Mouse (Mus musculus): ENCODE data around the gene Inf2. TPM values are rescaled to one million over a fixed set of nuclear protein-coding genes. Genes with fewer than 3 reads are reported as not detected.

The Inf2 gene
- polyA plus RNA-seq, 1 experiment from 2014 or later = 2.6 TPM

DNA sequence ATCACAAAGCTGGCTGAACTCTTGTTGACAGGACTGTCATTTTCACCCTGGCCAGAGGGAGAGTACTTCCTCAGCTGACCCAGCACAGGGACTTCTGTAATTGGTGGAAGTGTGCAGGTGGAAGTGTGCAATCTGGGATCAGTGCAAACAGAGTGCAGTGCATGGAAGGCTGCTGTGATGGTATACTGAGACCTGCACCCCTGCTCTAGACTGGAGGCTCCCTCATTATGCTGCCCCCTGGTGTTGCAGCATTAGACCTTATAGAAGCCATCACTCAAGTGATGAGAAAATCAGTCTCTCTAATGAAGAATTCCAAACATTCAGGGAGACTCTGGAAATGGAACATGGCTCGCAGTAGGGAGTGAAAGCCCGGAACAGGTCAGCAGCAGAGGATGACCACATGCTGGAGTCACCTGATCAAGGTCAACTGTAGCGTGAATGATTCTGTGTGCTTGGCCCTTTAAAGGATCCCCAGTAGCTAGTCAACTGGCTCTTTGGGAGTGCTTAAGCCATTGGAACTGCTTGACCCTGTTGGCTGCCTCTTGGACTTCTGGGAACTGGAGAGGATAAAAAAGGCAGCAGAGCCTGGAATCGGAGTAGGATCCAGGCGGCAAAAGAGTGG, 28.3 kb upstream of the Inf2 start:
- no peak overlapping the region for H3K27ac ChIP-seq (ENCODE audit: low read length)
- H3K27me3 ChIP-seq (replicated peaks; ENCODE audit: control insufficient read depth, insufficient read depth, low read length) = no peaks in the 10 kb centered on the region
- H3K4me2 ChIP-seq (ENCODE audit: low read depth, low read length) = no peak overlapping the region
- peaks cover 9% of the 10 kb centered on the region for H3K4me1 ChIP-seq (ENCODE audit: control insufficient read depth, insufficient read depth, low read length)
- no peaks in the 10 kb centered on the region for H3K36me3 ChIP-seq (ENCODE audit: control insufficient read depth, insufficient read depth, low read length)
- 58% methylated on average over 5 of the region's 5 CpGs for WGBS
- no peak overlapping the region for H3K9ac ChIP-seq (ENCODE audit: low read depth, low read length)
- peak; percentile 54 for ATAC-seq
- H3K9me3 ChIP-seq (ENCODE audit: control insufficient read depth, low read length) = no peaks in the 10 kb centered on the region
- no peak overlapping the region for H3K4me3 ChIP-seq (ENCODE audit: low read length)

- Histone ChIP-seq H3K36me3 (ENCODE audit: control insufficient read depth, insufficient read depth, low read length) (no peaks in the 10 kb centered on the region), H3K9me3 (ENCODE audit: control insufficient read depth, low read length) (no peaks in the 10 kb centered on the region), H3K27me3 (replicated peaks; ENCODE audit: control insufficient read depth, insufficient read depth, low read length) (no peaks in the 10 kb centered on the region), H3K4me2 (ENCODE audit: low read depth, low read length) (no peak overlapping the region), H3K4me3 (ENCODE audit: low read length) (no peak overlapping the region), H3K4me1 (ENCODE audit: control insufficient read depth, insufficient read depth, low read length) (peaks cover 9% of the 10 kb centered on the region), H3K9ac (ENCODE audit: low read depth, low read length) (no peak overlapping the region), H3K27ac (ENCODE audit: low read length) (no peak overlapping the region)
- WGBS = 68% methylated on average over 3 of the region's 3 CpGs
- ATAC-seq = no peak
Measured at GRCm38 (mm10) chr12:112561163-112561562, 27.4 kb upstream of the Inf2 start.

- Histone ChIP-seq H3K9ac (ENCODE audit: low read depth, low read length) (no peak overlapping the region), H3K9me3 (ENCODE audit: control insufficient read depth, low read length) (no peaks in the 10 kb centered on the region), H3K27me3 (replicated peaks; ENCODE audit: control insufficient read depth, insufficient read depth, low read length) (no peaks in the 10 kb centered on the region), H3K27ac (ENCODE audit: low read length) (no peak overlapping the region), H3K4me3 (ENCODE audit: low read length) (no peak overlapping the region), H3K4me2 (ENCODE audit: low read depth, low read length) (no peak overlapping the region), H3K36me3 (ENCODE audit: control insufficient read depth, insufficient read depth, low read length) (no peaks in the 10 kb centered on the region), H3K4me1 (ENCODE audit: control insufficient read depth, insufficient read depth, low read length) (peaks cover 9% of the 10 kb centered on the region)
- ATAC-seq = no peak
- WGBS = 67% methylated on average over 5 of the region's 5 CpGs
Measured at GRCm38 (mm10) chr12:112562462-112562861, 26.1 kb upstream of the Inf2 start.

DNA sequence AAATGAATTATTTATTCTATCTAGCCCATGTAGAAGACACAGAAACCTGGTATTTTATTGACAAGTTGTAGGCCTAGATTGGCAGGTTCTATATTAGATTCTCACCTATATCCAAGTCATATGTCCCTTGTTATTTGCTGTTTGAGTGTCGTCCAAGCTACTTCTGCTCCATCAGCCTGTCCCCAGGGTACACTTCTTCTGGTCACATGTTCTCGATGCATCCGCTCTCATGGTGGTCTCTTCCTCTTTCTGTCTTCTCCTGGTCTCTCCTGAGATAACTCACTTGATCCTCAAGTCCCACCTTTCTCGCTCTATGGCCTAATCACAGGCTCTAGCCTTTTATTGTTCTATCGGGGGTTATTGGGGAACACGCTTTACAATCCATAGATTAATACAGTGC, 25.6 kb upstream of the Inf2 start:
- WGBS = 85% methylated on average over 6 of the region's 6 CpGs
- ATAC-seq = no peak

DNA sequence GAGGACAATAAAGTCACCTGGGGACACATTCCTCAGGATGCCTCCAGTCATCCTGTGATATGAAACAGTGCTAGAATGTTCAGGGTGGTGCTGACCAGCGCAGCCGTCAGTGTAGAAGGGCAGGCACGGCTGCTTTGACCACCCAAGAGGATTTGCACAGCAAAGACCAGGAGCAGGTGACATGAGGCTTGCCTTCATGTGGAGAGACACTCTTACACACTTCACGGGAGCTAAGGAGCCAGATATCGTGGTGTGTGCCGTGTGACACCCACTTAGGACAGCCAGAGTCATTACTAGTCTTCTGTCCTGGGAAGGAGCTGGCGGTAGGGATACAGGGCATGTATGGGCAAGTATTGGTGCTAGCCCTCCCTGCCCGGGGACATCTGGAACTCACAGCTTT, 18.4 kb upstream of the Inf2 start:
- H3K4me3 ChIP-seq (ENCODE audit: low read length) = no peak overlapping the region
- 84% methylated on average over 8 of the region's 8 CpGs for WGBS
- H3K27me3 ChIP-seq (replicated peaks; ENCODE audit: control insufficient read depth, insufficient read depth, low read length) = no peaks in the 10 kb centered on the region
- no peak overlapping the region for H3K27ac ChIP-seq (ENCODE audit: low read length)
- H3K4me1 ChIP-seq (ENCODE audit: control insufficient read depth, insufficient read depth, low read length) = no peaks in the 10 kb centered on the region
- ATAC-seq = no peak
- H3K9ac ChIP-seq (ENCODE audit: low read depth, low read length) = no peak overlapping the region
- no peak overlapping the region for H3K4me2 ChIP-seq (ENCODE audit: low read depth, low read length)
- H3K36me3 ChIP-seq (ENCODE audit: control insufficient read depth, insufficient read depth, low read length) = no peaks in the 10 kb centered on the region
- no peaks in the 10 kb centered on the region for H3K9me3 ChIP-seq (ENCODE audit: control insufficient read depth, low read length)

More for the DNA sequence above, 25.6 kb upstream of the Inf2 start:
- no peak overlapping the region for H3K9ac ChIP-seq (ENCODE audit: low read depth, low read length)
- no peaks in the 10 kb centered on the region for H3K36me3 ChIP-seq (ENCODE audit: control insufficient read depth, insufficient read depth, low read length)
- no peaks in the 10 kb centered on the region for H3K27me3 ChIP-seq (replicated peaks; ENCODE audit: control insufficient read depth, insufficient read depth, low read length)
- peaks cover 9% of the 10 kb centered on the region for H3K4me1 ChIP-seq (ENCODE audit: control insufficient read depth, insufficient read depth, low read length)
- H3K4me2 ChIP-seq (ENCODE audit: low read depth, low read length) = no peak overlapping the region
- H3K9me3 ChIP-seq (ENCODE audit: control insufficient read depth, low read length) = no peaks in the 10 kb centered on the region
- no peak overlapping the region for H3K4me3 ChIP-seq (ENCODE audit: low read length)
- H3K27ac ChIP-seq (ENCODE audit: low read length) = no peak overlapping the region

DNA sequence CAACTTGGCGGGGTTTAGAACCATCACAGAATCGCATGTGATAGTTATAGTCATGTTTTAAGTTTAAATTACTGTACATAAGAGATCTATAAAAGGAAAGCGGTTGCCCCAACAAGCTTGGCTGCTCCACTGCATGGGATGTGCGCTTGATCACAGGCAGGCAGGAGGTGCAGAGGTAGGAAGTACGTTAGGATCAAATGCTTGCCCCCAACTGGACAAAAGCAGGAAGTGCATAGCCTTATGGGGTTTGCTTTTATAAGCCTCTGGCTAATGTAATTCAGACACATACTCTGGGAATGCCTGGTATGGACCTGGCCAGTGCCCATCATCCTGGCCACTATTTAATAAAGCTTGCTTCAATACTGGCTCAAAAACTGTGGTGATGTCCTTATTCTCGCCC, 17.5 kb upstream of the Inf2 start:
- Histone ChIP-seq H3K9ac (ENCODE audit: low read depth, low read length) (no peak overlapping the region), H3K9me3 (ENCODE audit: control insufficient read depth, low read length) (no peaks in the 10 kb centered on the region), H3K4me3 (ENCODE audit: low read length) (no peak overlapping the region), H3K4me2 (ENCODE audit: low read depth, low read length) (no peak overlapping the region), H3K27me3 (replicated peaks; ENCODE audit: control insufficient read depth, insufficient read depth, low read length) (no peaks in the 10 kb centered on the region), H3K27ac (ENCODE audit: low read length) (no peak overlapping the region), H3K36me3 (ENCODE audit: control insufficient read depth, insufficient read depth, low read length) (no peaks in the 10 kb centered on the region), H3K4me1 (ENCODE audit: control insufficient read depth, insufficient read depth, low read length) (peaks cover 4% of the 10 kb centered on the region)
- ATAC-seq = no peak
- WGBS = 66% methylated on average over 6 of the region's 6 CpGs

DNA sequence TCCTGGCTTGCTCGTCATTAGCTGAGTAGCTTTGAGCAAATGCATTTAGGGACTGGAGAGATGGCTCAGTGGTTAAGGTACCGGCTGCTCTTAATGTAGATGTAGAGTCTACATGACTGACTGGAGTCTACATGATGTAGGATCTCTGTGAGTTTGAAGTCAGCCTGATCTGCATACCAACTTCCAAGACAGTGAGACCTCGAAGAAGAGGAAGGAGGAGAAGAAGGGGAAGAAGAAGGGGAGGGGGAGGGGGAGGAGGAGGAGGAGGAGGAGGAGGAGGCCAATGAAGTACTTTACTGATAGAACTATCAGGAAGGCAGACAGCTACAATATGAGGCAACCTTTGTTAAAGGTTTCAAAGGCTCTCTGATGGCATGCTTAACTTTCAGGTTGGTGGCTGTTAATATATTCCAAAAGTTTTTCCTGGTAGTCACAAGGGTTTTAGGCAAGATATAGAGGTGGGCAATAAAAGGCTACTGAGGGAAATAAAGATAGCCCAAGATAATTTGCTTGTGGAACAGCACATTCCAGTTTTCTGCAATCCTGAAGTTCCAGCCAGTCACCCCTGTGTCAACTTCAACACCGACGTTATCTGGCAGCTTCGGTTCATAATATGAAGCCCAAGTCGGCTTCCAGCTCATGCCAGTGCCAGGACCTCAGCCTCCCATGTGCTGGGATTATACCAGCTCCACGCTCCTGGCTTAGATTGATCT, 13.2 kb upstream of the Inf2 start:
- Histone ChIP-seq H3K9me3 (ENCODE audit: control insufficient read depth, low read length) (no peaks in the 10 kb centered on the region), H3K36me3 (ENCODE audit: control insufficient read depth, insufficient read depth, low read length) (no peaks in the 10 kb centered on the region), H3K27ac (ENCODE audit: low read length) (peak overlapping the region; percentile 98), H3K27me3 (replicated peaks; ENCODE audit: control insufficient read depth, insufficient read depth, low read length) (no peaks in the 10 kb centered on the region), H3K9ac (ENCODE audit: low read depth, low read length) (no peak overlapping the region; the same call in 1 of the 2 replicates), H3K4me1 (ENCODE audit: control insufficient read depth, insufficient read depth, low read length) (peaks cover 43% of the 10 kb centered on the region), H3K4me3 (ENCODE audit: low read length) (no peak overlapping the region), H3K4me2 (ENCODE audit: low read depth, low read length) (no peak overlapping the region)
- 55% methylated on average over 8 of the region's 8 CpGs for WGBS
- peak; percentile 51 for ATAC-seq

GRCm38 (mm10) chr12:112576341-112576740, 12.2 kb upstream of the Inf2 start:
- H3K9ac ChIP-seq (ENCODE audit: low read depth, low read length) = peak overlapping the region; percentile 60
- H3K4me3 ChIP-seq (ENCODE audit: low read length) = 0 out of 2 replicates have a peak overlapping the region, but pooled peaks have one; percentile 9
- 9% methylated on average over 6 of the region's 6 CpGs for WGBS
- no peaks in the 10 kb centered on the region for H3K36me3 ChIP-seq (ENCODE audit: control insufficient read depth, insufficient read depth, low read length)
- H3K27ac ChIP-seq (ENCODE audit: low read length) = peak overlapping the region; percentile 98
- H3K27me3 ChIP-seq (replicated peaks; ENCODE audit: control insufficient read depth, insufficient read depth, low read length) = no peaks in the 10 kb centered on the region
- H3K4me1 ChIP-seq (ENCODE audit: control insufficient read depth, insufficient read depth, low read length) = peaks cover 43% of the 10 kb centered on the region
- H3K4me2 ChIP-seq (ENCODE audit: low read depth, low read length) = peak overlapping the region; percentile 48
- ATAC-seq = peak; percentile 56
- H3K9me3 ChIP-seq (ENCODE audit: control insufficient read depth, low read length) = no peaks in the 10 kb centered on the region

DNA sequence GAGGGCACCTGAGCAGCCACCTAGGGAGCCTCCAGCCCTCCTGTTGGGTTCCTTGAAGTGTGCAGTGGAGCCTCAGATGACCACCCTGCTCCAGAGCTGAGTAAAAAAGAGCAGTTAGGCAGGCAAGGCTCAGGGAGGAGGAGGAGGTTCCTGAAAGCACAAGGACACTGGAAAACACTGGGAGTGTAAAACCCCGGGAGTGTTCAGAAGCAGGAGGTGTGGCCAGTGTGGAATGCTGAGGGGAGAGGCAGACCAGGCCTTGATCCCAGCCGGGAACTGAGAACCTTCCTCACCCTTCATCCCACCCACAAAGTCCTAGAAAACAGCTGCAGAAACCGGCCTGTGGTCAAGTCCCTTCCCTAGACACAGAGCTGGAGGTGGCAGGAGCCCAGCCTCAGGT, 11.8 kb upstream of the Inf2 start:
- peak overlapping the region; percentile 98 for H3K27ac ChIP-seq (ENCODE audit: low read length)
- 5% methylated on average over 3 of the region's 3 CpGs for WGBS
- H3K27me3 ChIP-seq (replicated peaks; ENCODE audit: control insufficient read depth, insufficient read depth, low read length) = no peaks in the 10 kb centered on the region
- H3K4me3 ChIP-seq (ENCODE audit: low read length) = 0 out of 2 replicates have a peak overlapping the region, but pooled peaks have one; percentile 9
- peaks cover 43% of the 10 kb centered on the region for H3K4me1 ChIP-seq (ENCODE audit: control insufficient read depth, insufficient read depth, low read length)
- H3K9me3 ChIP-seq (ENCODE audit: control insufficient read depth, low read length) = no peaks in the 10 kb centered on the region
- peak; percentile 84 for ATAC-seq
- peak overlapping the region; percentile 48 for H3K4me2 ChIP-seq (ENCODE audit: low read depth, low read length)
- no peaks in the 10 kb centered on the region for H3K36me3 ChIP-seq (ENCODE audit: control insufficient read depth, insufficient read depth, low read length)
- peak overlapping the region; percentile 60 for H3K9ac ChIP-seq (ENCODE audit: low read depth, low read length)
